Mouse (Mus musculus) heart, postnatal 0 days (tissue): ENCODE measurements around the gene Nkain1.

ENCODE experiments used
- CTCF ChIP-seq: IDR thresholded peaks from 2 replicates; pipeline ENCODE4 v1.5.1; 2016; ENCODE audit warnings: antibody characterized with exemption, control low read depth, low read depth
- EP300 ChIP-seq: IDR thresholded peaks from 2 replicates; pipeline ENCODE4 v1.6.1; 2016; ENCODE audit warnings: antibody characterized with exemption, low read depth

DNA sequence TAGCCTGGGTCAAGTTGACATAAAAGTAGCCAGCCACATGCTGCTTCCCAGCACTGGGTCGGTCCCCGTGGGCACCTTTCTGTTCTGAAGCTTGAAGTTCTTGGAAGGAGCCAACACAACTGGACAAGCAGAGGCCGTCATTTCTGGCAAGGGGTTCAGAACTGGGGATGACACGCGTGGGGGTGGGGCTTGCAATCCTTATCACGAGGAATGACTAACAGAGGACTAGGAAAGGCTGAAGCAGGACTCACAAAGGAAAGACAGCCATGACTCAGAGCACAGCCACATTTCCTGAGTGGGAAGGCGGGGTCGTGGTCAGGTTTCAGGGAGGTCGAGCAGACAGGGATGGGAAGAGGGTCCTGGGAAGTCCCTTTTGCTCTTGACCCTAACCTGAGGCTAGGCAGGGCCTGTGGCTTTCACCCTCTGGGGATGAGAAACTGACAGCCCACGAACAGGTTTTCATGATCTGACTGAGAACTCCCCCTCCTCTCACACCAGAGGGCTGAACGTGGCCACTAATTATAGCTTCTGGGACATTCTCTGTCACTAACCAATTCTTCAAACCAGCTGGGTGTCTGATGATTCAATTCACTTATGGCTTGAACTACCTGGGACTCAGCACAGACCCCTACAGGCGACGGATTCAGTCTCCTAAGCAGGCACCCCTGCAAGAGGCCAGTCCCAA, 2.4 kb upstream of the Nkain1 start:
- no peak for TF ChIP-seq EP300
- TF ChIP-seq CTCF = no peak
